Mouse (Mus musculus) heart, adult 11 months (tissue): ENCODE measurements around the gene Ccnyl1.

Experiments used
- DNase-seq: peaks from one replicate; pipeline ENCODE4 v3.0.0; 2022

Gene Ccnyl1

GRCm38 (mm10) chr1:64738661-64739082, 48.4 kb downstream of the Ccnyl1 start:
- DNase-seq = peak; percentile 94

- peak; percentile 80 for DNase-seq
Measured at GRCm38 (mm10) chr1:64742741-64743408, 52.6 kb downstream of the Ccnyl1 start.

GRCm38 (mm10) chr1:64744616-64745015, 54.4 kb downstream of the Ccnyl1 start:
- DNase-seq = peak; percentile 49

GRCm38 (mm10) chr1:64753109-64753508, 62.9 kb downstream of the Ccnyl1 start:
- DNase-seq = peak; percentile 97

GRCm38 (mm10) chr1:64753668-64754067, 63.4 kb downstream of the Ccnyl1 start:
- no peak for DNase-seq

- DNase-seq = no peak
Measured at GRCm38 (mm10) chr1:64754658-64755057, 64.4 kb downstream of the Ccnyl1 start.

DNA sequence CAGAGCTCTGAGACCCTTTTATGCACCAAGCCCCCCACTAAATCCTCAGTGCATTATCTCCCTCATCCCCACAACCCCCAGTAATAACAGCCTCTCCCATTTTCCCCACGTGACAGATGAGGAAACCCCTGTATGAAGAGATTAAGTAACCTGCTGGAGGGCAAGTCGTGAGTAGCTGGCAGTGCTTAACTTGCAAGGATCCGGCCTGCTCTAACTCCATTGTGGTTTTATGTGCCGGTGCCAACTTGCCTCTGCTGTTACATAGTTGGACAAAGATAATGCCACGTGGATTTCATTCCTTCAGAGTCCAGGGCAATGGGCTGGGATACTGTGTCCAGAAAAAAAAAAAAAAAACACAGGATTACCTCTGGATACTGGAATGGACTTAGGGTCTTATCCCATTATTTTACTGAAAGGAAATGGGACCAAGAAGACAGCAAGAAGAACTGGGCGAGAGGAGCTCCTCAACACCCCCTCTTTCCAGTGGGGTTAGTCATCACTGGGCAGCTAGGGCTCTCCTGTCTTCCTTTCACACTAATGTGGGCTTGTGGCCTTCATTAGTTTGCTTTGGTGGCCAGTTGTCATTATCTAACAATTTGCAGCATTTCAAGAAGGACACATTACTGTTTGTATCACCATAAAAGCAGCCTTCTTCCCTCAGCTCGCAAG, 65.8 kb downstream of the Ccnyl1 start:
- DNase-seq = peak; percentile 89

DNA sequence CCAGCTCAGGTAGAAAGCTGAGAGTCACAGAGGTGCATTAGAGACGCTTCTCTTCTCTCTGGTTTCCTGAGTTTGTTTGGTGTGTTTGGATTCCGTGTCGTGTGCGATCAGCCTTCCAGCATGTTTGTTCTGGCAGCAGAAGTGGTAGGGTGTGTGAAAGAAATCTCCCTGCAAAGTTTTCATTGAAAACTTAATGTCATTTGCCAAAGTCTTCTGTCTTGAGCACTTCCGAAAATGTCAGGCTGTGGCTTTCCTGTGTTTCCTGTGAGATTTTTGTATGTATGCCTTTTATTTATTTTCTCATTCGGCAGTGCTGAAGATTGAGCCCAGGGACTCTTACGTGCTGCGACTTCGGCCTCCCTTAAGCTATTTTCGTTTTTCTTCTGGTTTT, 66.4 kb downstream of the Ccnyl1 start:
- peak; percentile 90 for DNase-seq

GRCm38 (mm10) chr1:64757254-64757653, 67.0 kb downstream of the Ccnyl1 start:
- peak; percentile 91 for DNase-seq

DNA sequence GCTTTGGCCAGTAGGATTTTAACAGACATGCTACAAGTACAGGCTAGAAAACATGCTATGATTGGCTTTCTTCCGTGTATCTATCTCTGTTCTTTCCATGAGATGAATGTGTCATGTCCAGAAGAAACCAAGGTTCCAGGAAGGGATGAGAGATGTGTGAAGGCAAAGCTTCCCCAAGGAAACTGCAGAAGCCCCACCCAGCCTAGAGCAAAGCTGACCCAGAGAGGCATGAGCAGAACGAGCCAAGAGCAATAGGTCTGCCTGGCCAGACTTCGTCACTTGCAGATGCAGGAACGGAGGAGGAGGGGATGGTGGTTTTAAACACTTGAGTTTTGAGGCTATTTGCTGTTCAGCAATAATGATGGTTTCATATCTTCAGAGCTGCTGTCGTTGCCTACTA, 67.5 kb downstream of the Ccnyl1 start:
- DNase-seq = peak; percentile 96

DNA sequence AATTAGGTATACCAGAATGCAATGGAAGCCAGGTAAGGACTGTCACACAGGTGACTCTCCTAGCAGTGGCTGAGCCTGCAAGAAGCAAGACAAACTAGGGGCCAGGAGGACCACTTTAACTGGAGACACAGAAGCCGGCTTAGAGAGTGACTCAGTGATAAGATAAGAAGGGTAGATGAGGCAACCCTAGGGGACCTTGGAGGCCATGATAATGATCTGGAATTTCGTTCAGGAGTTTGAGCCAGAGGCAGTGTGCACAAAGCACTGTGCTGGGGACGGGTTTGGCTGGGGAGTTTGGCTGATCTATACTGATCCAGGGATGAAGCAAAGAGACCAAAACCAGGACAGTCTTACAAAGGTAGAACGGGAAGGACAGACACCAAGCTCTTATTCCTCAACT, 71.4 kb downstream of the Ccnyl1 start:
- DNase-seq = no peak

DNA sequence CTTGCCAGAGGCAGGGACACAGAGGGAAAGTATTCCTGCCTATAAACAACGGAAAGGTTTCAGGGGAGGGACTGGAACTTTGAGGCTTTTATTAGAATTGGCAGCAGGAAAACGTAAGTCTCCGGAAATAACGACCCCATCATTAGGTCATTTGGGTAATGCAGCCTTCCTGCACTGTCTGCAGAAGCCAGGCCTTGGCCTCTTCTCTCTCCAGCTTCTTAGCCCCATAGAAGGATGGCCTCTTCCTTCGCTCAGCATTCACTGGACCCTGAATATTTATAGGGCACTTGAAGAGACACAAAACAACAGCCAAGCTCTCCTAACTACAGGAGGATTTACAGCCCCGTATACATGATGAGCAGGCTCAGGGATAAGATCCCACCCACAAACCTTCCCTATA, 79.9 kb downstream of the Ccnyl1 start:
- no peak for DNase-seq

DNA sequence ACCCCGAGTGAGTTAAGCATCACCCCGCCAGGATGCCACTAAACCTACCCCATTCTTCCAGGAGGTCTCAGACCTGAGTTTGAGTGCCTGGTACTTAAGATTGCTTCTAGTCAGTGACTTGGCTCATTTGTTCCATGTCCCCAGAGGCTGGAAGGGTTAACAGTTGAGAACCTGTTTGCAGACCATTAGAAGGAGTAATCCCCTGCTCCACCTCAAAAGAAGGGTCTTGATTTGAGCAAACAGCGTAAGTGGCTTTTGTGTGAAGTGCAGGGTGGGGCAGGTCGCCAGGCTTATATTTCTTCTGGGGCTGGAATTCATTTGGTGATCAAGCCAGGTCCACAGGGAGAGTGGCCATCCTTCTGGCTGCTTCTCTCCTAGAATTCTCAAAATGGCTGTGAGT, 83.0 kb downstream of the Ccnyl1 start:
- no peak for DNase-seq
